Mouse (Mus musculus): Measurements from ENCODE around the gene AB124611.

The AB124611 gene

GRCm38 (mm10) chr9:21525937-21526633, at the start of gene AB124611:
Gene AB124611 (plus strand): TSS chr9:21526176.
- CTCF ChIA-PET = interaction anchor here (0.8 kb wide), 1 partner anchor 65 kb away, joined by 3 read pairs; no protein-coding TSS in a partner anchor

GRCm38 (mm10) chr9:21477707-21478106, 48.3 kb upstream of the AB124611 start:
- CTCF ChIA-PET = no interaction called here

- CTCF ChIA-PET = no interaction called here
These were observed 41.9 kb upstream of the AB124611 start for GRCm38 (mm10) chr9:21484065-21484464.

GRCm38 (mm10) chr9:21488246-21488645, 37.7 kb upstream of the AB124611 start:
- CTCF ChIA-PET = interaction anchor here (1.0 kb wide), 1 partner anchor 600 kb away, joined by 3 read pairs; the partner anchor contains the start of gene Ppan

GRCm38 (mm10) chr9:21490696-21491095, 35.3 kb upstream of the AB124611 start:
- CTCF ChIA-PET = no interaction called here

- CTCF ChIA-PET = no interaction called here
These were observed 32.1 kb upstream of the AB124611 start for GRCm38 (mm10) chr9:21493907-21494306.

GRCm38 (mm10) chr9:21494726-21495125, 31.2 kb upstream of the AB124611 start:
- CTCF ChIA-PET = no interaction called here

- CTCF ChIA-PET = interaction anchor here (0.6 kb wide), 1 partner anchor 593 kb away, joined by 9 read pairs; no protein-coding TSS in a partner anchor
These were observed 29.5 kb upstream of the AB124611 start for GRCm38 (mm10) chr9:21496308-21497049.

- CTCF ChIA-PET = interaction anchor here (0.7 to 0.8 kb wide), 2 partner anchors 7 to 307 kb away, joined by 4 to 8 read pairs; no protein-coding TSS in a partner anchor
These were observed 28.9 kb upstream of the AB124611 start for GRCm38 (mm10) chr9:21497050-21497542.

GRCm38 (mm10) chr9:21497664-21498063, 28.3 kb upstream of the AB124611 start:
- CTCF ChIA-PET = interaction anchor here (0.7 to 0.8 kb wide), 2 partner anchors 8 to 307 kb away, joined by 4 to 8 read pairs; no protein-coding TSS in a partner anchor

- CTCF ChIA-PET = no interaction called here
These were observed 27.6 kb upstream of the AB124611 start for GRCm38 (mm10) chr9:21498284-21498902.

- CTCF ChIA-PET = interaction anchor here (0.6 kb wide), 1 partner anchor 919 kb away, joined by 3 read pairs; no protein-coding TSS in a partner anchor
These were observed 22.6 kb upstream of the AB124611 start for GRCm38 (mm10) chr9:21503352-21503751.

GRCm38 (mm10) chr9:21505767-21506166, 20.2 kb upstream of the AB124611 start:
- CTCF ChIA-PET = no interaction called here

GRCm38 (mm10) chr9:21507753-21508430, 18.1 kb upstream of the AB124611 start:
- CTCF ChIA-PET = no interaction called here

- CTCF ChIA-PET = no interaction called here
These were observed 17.0 kb upstream of the AB124611 start for GRCm38 (mm10) chr9:21508871-21509404.

GRCm38 (mm10) chr9:21509772-21510688, 15.9 kb upstream of the AB124611 start, which contains the start of gene Tmed1:
Gene Tmed1 (minus strand): TSS chr9:21510252.
- CTCF ChIA-PET = no interaction called here

- CTCF ChIA-PET = no interaction called here
These were observed 15.3 kb upstream of the AB124611 start for GRCm38 (mm10) chr9:21510689-21511015.

GRCm38 (mm10) chr9:21511052-21511451, 14.9 kb upstream of the AB124611 start:
- CTCF ChIA-PET = interaction anchor here (0.7 kb wide), 1 partner anchor 593 kb away, joined by 5 read pairs; no protein-coding TSS in a partner anchor

- CTCF ChIA-PET = no interaction called here
These were observed 12.5 kb upstream of the AB124611 start for GRCm38 (mm10) chr9:21513466-21513865.

- CTCF ChIA-PET = interaction anchor here (0.7 kb wide), 1 partner anchor 119 kb away, joined by 12 read pairs; no protein-coding TSS in a partner anchor
These were observed 8.0 kb upstream of the AB124611 start for GRCm38 (mm10) chr9:21517947-21518495.
